Mouse (Mus musculus) kidney, postnatal 25 days (tissue): ENCODE data around the gene Dus2.

Experiments used
- DNase-seq, 2 experiments: peaks; one replicate each; pipeline ENCODE4 v3.0.0; 2021; ENCODE audit warnings: mixed read lengths in 2 of 2

Gene Dus2

DNA sequence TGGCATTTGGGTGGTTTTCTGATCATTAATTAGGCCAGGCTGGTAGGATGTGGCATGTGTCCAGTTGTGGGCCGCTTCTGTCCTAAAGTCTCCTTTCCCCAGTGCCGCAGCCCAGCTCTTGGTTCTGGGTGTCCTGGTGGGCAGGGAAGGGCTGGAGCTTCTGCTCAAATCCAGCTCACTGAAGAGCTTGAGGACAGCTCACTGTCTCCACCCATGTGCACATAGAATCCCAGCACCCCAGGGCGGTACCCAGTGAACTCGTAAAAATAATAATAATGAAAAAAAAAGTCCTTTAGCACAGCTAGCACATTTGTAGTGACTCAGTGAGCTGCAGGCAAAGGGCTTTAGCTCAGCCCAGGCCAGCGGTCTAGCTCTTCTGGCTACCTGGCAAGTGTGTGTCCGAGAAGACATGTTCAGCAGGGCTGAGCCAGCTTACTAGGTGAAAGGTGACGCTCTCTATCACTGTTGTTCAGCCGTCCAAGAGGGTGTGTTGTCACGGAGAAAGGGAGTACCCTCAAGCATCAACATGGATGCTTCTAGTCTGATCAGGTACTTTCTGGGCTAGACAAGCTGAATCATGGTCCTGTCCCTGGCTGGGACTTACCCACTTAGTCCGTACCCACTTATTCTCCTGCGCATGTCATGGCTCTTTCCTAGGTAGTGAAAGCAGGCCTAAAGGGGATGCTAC lies 55.9 kb downstream of the Dus2 start:
- DNase-seq: peak in 1 of 2 experiments; percentile 59

DNA sequence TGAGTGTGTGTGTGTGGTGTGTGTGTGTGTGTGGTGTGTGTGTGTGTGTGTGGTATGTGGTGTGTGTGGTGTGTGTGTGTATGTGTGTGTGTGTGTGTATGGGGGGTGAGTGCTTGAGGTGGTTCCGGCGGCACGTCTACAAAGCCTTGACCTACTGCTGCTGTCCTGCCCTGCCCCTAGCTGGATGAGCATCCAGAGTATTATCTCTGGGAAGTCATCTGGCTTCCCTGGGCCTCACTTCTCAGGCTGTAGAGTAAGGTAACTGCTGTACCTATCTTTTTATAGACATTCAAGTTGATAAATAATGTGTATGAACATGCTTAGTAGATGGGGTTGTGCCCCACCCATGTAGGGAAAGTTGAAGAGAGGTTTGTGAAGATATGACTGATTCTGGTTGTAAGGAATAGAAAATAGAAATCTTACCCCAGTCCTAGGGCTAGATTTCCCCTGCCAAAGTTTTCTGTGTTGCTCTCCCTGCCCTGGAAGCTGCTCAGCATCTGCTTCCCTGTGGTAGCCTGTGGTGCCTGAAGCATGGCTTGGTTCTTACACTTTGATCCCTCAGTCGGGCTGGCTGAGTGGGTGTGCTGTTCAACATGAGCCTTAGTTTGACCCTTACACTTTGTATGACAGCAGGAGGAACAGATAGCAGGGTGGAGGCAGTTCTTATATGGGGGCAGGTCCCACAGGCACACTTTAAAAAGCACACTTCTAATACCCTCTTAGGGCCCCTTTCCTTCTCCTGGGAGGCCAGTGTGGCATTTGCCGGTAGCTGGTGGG lies 56.9 kb downstream of the Dus2 start:
- peak in 1 of 2 experiments; percentile 47 for DNase-seq

DNA sequence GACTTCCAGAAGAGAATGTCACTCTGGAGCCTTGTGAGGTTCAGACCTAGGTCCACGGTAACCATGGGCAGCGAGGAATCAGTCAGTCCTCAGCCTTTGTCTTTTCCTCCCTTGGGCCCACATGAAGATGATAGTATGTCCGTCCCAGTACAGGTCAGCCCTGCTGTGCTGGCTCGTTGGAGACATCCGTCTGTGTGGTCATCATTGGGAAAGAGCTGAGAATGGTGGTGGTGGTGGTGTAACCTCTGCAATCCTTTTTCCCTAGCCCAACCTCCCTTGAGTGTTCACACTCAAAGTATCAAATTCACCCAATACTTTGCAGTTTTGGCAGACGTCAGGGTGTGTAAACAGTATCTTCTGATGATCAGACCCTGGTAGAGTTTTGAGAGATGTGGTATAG lies 58.7 kb downstream of the Dus2 start:
- no peak for DNase-seq

GRCm38 (mm10) chr8:106051068-106051467 lies 59.9 kb downstream of the Dus2 start:
- DNase-seq: no peak

- DNase-seq: no peak
These were observed 61.5 kb downstream of the Dus2 start for GRCm38 (mm10) chr8:106052510-106053089.

GRCm38 (mm10) chr8:106054190-106054811 lies 63.2 kb downstream of the Dus2 start:
- peak; percentile 66 to 87 for DNase-seq

DNA sequence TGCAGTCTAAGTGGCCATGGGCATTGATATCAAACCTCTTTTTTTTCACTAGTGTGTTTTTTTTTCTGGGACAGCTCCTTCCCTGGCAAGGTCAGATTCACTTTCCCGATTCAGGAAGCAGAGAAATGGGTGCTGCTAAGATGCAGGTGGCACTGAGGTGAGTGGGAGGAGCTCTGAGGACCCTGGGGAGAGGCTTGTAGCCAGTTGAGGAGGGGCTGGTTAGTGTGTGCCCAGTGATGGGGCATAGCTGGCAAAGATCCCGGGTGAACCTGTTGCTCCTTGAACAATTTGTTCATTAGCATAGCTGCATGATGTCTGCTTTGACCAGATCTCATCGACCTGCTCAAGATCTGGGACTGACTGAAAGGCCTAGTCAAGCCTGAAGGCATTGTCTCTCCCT lies 63.9 kb downstream of the Dus2 start:
- DNase-seq: peak; percentile 81 to 90

DNA sequence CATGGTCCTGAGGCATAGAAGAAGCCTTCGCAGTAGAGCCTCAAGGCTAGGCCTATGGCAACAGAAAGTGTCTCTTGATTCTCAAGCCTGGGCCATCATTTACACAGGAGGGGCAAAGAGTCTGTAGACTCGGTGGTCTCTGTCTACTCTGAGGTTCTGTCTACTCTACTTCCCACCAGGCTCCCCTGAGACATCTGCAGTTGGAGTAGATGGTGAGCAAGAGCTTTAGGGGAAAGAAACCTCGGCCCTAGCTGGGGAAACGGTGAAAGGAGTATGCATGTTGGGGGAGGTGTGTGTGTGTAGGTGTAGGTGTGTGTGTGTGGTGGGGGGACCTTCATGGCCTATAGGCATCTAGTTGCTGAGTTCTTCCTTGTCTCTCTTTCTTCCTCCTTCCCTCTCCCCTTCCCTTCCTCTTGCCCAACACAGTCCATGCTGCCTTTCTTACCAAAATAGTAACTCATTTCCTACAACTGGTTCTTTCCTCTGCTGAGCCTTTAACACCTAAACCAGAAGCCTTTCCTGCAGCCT lies 65.4 kb downstream of the Dus2 start:
- DNase-seq: no peak

DNA sequence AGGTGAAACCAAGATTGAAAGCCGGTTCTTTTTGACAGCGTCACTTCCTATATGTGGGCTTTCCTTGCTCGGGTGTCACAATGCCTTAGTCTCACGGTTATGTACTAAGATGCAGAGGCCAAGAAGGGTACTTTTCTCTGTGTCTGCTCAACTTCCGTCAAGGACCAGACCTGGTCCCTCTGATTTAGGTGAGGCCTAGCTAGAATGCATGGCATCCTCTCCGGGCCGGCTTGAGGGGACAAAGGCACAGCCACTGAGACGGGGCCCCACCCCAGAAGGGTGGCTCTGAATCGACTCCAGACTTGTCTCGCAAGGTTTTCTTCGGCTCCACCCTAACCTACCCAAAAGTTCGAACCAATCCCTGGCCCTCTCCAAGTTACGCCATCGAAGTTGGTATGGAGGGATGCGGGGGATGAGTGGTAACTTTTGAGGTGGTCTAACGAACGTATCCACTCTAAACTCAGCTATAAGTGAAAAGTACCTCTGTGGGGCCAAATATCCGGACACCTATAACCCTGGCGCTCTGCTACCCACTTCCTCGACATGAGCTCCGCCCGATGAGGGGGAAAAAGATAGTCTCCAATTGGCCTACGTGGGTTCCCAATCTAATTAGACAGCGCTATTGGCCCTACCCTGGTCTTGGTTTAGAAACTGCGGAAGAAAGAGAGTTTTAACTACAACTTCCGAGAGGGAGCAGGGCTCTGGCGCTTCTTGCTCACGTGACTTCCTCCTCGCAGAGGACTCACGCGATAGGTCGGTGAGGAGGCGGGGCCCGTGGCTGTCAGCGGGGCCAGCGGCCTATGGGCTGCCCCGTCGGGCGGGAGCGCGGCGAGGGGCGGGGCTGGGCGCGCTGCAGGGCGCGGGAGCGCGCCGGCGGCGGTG lies 67.8 kb downstream of the Dus2 start, which contains the start of gene Nfatc3:
TSS of gene Nfatc3 (plus strand) at position 110 of the 882 bp plus-strand sequence.
- peak; percentile 96 to 99 for DNase-seq

- peak; percentile 61 to 74 for DNase-seq
These were observed 68.7 kb downstream of the Dus2 start for GRCm38 (mm10) chr8:106059613-106060371.

DNA sequence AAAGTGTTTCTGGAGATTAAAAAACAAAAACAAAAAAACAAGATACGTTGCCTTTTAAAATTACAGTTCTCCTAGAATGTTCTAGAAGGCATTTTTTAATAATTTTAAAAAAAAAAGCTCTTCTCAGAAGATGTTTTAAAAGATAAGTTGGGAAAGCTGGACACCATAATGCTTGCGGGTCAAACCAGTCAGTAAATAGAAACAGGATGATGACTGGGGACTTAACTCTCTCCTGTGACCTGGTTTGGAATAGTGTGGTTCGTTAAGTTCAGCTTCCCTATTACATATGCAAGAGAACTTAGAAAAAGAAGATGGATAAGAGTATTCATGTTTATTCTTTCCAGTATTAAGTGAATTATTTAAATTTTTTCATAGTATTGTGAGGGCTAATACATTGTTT lies 69.4 kb downstream of the Dus2 start:
- no peak for DNase-seq

GRCm38 (mm10) chr8:106061686-106062085 lies 70.5 kb downstream of the Dus2 start:
- DNase-seq: no peak

- DNase-seq: no peak
These were observed 71.9 kb downstream of the Dus2 start for GRCm38 (mm10) chr8:106063046-106063445.

DNA sequence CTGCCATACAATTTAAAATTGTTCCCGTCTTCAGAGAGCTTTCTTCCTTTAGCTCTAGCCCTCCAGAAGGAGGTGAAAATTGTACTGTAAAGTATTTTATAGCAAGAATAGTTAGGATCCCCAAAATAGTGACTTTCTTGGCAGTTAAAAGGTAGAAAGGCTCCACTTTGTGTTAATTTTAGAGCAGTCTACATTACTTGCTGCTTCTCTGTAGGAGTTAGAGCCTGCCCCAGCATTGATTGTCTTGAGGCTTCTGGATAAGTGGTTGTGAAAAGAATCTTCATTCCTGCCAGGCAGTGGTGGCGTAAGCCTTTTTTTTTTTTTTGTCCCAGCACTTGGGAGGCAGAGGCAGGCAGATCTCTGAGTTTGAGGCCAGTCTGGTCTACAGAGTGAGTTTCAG lies 75.6 kb downstream of the Dus2 start:
- no peak for DNase-seq

DNA sequence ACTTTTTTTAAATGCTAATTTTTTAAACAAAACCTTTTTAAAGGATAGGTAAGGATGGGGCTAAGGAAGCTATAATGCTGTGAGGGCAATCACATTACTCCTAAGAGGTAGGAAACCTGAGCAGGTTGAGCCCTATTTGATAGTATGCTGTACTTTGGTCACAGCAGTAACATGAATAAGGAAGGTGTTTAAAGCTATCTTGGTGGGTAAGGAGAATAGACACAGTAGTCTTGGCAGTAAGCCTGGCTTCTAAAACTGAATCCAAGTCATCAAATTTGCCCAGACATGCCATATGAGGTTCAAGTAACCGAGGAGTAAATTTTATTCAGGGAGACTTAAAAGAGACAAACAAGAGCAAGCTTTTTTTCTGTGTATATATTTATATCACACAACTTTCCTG lies 78.4 kb downstream of the Dus2 start:
- DNase-seq: no peak

GRCm38 (mm10) chr8:106072113-106072512 lies 81.0 kb downstream of the Dus2 start:
- DNase-seq: no peak

DNA sequence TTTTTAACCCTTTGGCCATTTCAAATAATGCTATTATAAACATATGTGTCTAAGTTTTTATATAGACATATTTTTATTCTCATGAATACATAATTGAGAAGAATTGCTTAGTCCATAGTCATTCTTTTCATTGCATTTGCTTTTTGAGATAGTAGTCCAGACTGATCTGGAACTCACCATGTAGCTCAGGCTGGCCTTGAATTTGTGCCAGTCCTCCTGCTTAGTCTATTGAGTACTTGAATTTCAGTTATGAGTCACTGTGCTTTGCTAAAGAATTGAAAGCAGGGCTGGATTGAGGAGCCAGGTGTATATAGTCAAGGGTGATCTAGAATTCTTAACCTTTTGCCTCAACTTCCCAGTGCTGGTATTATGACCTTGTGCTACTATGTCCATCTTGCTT lies 83.1 kb downstream of the Dus2 start:
- no peak for DNase-seq

DNA sequence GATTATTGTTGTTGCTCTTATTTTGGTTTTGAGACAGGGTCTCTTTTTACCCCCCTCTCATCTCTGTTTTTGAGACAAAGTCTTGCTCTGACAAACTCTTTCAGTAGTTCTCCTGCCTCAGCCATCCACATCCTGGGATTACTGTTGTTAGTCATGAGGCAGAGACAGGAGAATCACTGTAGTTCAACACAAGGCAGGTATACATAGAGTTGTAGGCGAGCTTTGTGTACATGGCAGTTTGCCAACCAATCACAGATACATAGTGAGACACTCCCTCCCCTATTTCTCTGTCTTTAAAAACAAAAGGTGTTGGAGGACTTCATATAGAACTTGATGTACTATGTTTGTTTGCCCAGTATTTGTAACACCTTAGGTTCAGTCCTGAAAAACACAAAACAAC lies 83.5 kb downstream of the Dus2 start:
- no peak for DNase-seq

- peak; percentile 61 to 73 for DNase-seq
These were observed 84.2 kb downstream of the Dus2 start for GRCm38 (mm10) chr8:106075161-106075862.

DNA sequence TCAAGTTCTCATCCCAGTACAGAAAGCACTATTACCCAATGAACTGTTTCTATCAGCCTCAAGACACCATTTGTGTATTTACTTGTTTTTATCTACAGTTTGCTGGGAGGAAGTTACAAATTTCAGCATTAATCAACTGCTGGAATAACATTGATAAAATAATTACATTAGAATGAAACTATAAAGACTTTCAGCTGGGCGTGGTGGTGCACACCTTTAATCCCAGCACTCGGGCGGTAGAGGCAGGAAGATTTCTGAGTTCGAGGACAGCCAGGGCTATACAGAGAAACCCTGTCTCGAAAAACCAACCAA lies 84.7 kb downstream of the Dus2 start:
- DNase-seq: no peak

GRCm38 (mm10) chr8:106076612-106077011 lies 85.5 kb downstream of the Dus2 start:
- DNase-seq: peak; percentile 51 to 73
